ENCODE assay signal across 8 mouse cellular contexts in the genomic region with DNA sequence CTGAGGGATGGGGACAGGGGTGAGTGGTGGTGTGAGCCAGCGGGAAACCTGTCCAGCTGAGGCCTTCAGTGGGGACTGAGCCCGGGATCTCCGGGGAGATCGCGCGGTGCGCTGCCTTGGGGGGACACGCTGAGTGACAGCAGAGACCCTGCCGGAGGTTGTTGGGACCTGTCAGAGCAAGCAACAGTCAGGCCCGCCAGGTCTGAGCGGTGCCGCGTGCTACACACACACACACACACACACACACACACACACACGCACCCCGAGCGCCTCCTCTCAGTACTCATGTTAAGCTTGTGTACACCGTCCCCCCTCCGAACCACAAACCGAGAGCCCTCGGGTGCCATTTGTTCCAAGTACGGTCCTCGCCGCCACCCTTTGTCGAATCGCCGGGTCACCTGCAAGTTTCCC. TPM values are rescaled to one million over a fixed set of nuclear protein-coding genes. Genes with fewer than 3 reads are reported as not detected.
DNase-seq lines count a peak whose midpoint lies in the region; ATAC-seq lines count a peak whose summit lies in the region.

No protein-coding gene starts in this region.

- peak overlapping the region; percentile 99 for H3K4me2 ChIP-seq in heart, embryonic 13.5 days
- H3K4me2 ChIP-seq in kidney, embryonic 16.5 days (replicated peaks; ENCODE audit: low read depth, low read length), result peak overlapping the region; percentile 82
- H3K4me2 ChIP-seq in stomach, embryonic 16.5 days (ENCODE audit: low read depth, low read length), result peak overlapping the region; percentile 97

- H3K27ac ChIP-seq in heart, embryonic 13.5 days (replicated peaks), result no peak overlapping the region
- H3K27ac ChIP-seq in kidney, embryonic 16.5 days (ENCODE audit: low read length), result peak overlapping the region; percentile 70; the same call in 1 of the 2 replicates
- H3K27ac ChIP-seq in stomach, embryonic 16.5 days (ENCODE audit: low read length), result no peak overlapping the region

- H3K27me3 ChIP-seq in heart, embryonic 13.5 days (replicated peaks), result 0 out of 2 replicates have a peak, but pooled peaks cover 7% of the 10 kb centered on the region
- H3K27me3 ChIP-seq in kidney, embryonic 16.5 days (ENCODE audit: insufficient read depth, low read length), result peaks cover 5% of the 10 kb centered on the region; the same call in 1 of the 2 replicates
- H3K27me3 ChIP-seq in stomach, embryonic 16.5 days (ENCODE audit: control insufficient read depth, insufficient read depth, low read length), result no peaks in the 10 kb centered on the region

- intact Hi-C loops in left cerebral cortex, postnatal 4 days (cut with DNase I), result no loop called here
- intact Hi-C loops in left cerebral cortex, postnatal 25 days (cut with DNase I), result no loop called here

- H3K4me3 ChIP-seq in heart, embryonic 13.5 days, result peak overlapping the region; percentile 81
- peak overlapping the region; percentile 77 for H3K4me3 ChIP-seq in kidney, embryonic 16.5 days (ENCODE audit: low read length)
- peak overlapping the region; percentile 65 for H3K4me3 ChIP-seq in stomach, embryonic 16.5 days (replicated peaks; ENCODE audit: low read length)

- peak overlapping the region; percentile 84 for H3K9ac ChIP-seq in heart, embryonic 13.5 days
- H3K9ac ChIP-seq in kidney, embryonic 16.5 days (replicated peaks; ENCODE audit: low read length), result peak overlapping the region; percentile 83
- peak overlapping the region; percentile 79 for H3K9ac ChIP-seq in stomach, embryonic 16.5 days (ENCODE audit: low read length)

- H3K4me1 ChIP-seq in heart, embryonic 13.5 days, result peaks cover 25% of the 10 kb centered on the region
- H3K4me1 ChIP-seq in kidney, embryonic 16.5 days (ENCODE audit: insufficient read depth, low read length), result peaks cover 9% of the 10 kb centered on the region
- H3K4me1 ChIP-seq in stomach, embryonic 16.5 days (ENCODE audit: control insufficient read depth, insufficient read depth, low read length), result peaks cover 11% of the 10 kb centered on the region; the same call in 1 of the 2 replicates

- no peaks in the 10 kb centered on the region for H3K9me3 ChIP-seq in heart, embryonic 13.5 days
- no peaks in the 10 kb centered on the region for H3K9me3 ChIP-seq in kidney, embryonic 16.5 days (ENCODE audit: low read length)
- no peaks in the 10 kb centered on the region for H3K9me3 ChIP-seq in stomach, embryonic 16.5 days (replicated peaks; ENCODE audit: control insufficient read depth, low read length)

- peak; percentile 20 for DNase-seq in left cerebral cortex, postnatal 4 days
- DNase-seq in left cerebral cortex, postnatal 25 days (ENCODE audit: low spot score in 2 of 2), result no peak
- DNase-seq in lung, postnatal 36 days, result peak; percentile 44
- DNase-seq in spleen, adult 12 weeks (ENCODE audit: low spot score), result no peak

- no peaks in the 10 kb centered on the region for H3K36me3 ChIP-seq in heart, embryonic 13.5 days
- H3K36me3 ChIP-seq in kidney, embryonic 16.5 days (ENCODE audit: insufficient read depth, low read length), result 0 out of 2 replicates have a peak, but pooled peaks cover 3% of the 10 kb centered on the region
- no peaks in the 10 kb centered on the region for H3K36me3 ChIP-seq in stomach, embryonic 16.5 days (ENCODE audit: control insufficient read depth, insufficient read depth, low read length)

- ATAC-seq in common myeloid progenitor, adult 5-6 weeks (replicated peaks; ENCODE audit: low read depth, poor library complexity, severe bottlenecking), result peak; percentile 49
- no peak for ATAC-seq in heart, embryonic 13.5 days (ENCODE audit: extremely low read depth, insufficient number of reproducible peaks, low FRiP score, low TSS enrichment)
- peak; percentile 69 for ATAC-seq in kidney, embryonic 16.5 days (ENCODE audit: low FRiP score, low TSS enrichment)
- peak; percentile 50; the same call in 1 of the 2 replicates for ATAC-seq in stomach, embryonic 16.5 days (ENCODE audit: insufficient read depth, low FRiP score)

- WGBS in heart, embryonic 13.5 days, result under 1% methylated on average over 26 of the region's 26 CpGs
- 0% methylated on average over 22 of the region's 26 CpGs for WGBS in kidney, embryonic 16.5 days
- WGBS in stomach, embryonic 16.5 days, result 0% methylated on average over 26 of the region's 26 CpGs

RNA-seq across cellular contexts. Expression of gene Npnt, which starts 0.7 kb away (rescaled TPM):
- total RNA-seq in left cerebral cortex, postnatal 4 days (2021), result 10 to 100 TPM; 13.2 to 14.8 TPM
- total RNA-seq in left cerebral cortex, postnatal 25 days (2021), result 10 to 100 TPM; 21.4 to 23.1 TPM
- not detected in 2 replicates for total RNA-seq in common myeloid progenitor, adult 5-6 weeks (2017)
- 21.8 and 25.6 TPM in 2 replicates for polyA plus RNA-seq in heart, embryonic 13.5 days (2015; fragmentation: Nextera tagmentation; extraction: Ambion mirVana)
- 191 and 197 TPM in 2 replicates for polyA plus RNA-seq in kidney, embryonic 16.5 days (2015; fragmentation: Nextera tagmentation; extraction: Ambion mirVana)
- 67.3 and 69.7 TPM in 2 replicates for polyA plus RNA-seq in stomach, embryonic 16.5 days (2015; fragmentation: Nextera tagmentation; extraction: Ambion mirVana)

Comparison
In these comparisons a context has a peak if more than half of its experiments do, and no peak if none do; other contexts are left out.
1. DNase-seq: peak in left cerebral cortex, postnatal 4 days (single experiment) and lung, postnatal 36 days (single experiment); none in left cerebral cortex, postnatal 25 days (0 of 2) and spleen, adult 12 weeks (single experiment).
2. RNA of gene Npnt, which starts 0.7 kb away (total RNA-seq): 21.4 to 23.1 TPM in left cerebral cortex, postnatal 25 days and 13.2 to 14.8 TPM in left cerebral cortex, postnatal 4 days; not detected in common myeloid progenitor, adult 5-6 weeks; every median in the first group is over 10 times any median in the second.
3. Peak in every context shown above with its lines, with median percentiles within 50 percentile points of each other: H3K4me2 ChIP-seq, H3K4me3 ChIP-seq and H3K9ac ChIP-seq.